Mouse (Mus musculus): ENCODE results near the gene Fdxacb1.

Fdxacb1 gene

GRCm38 (mm10) chr9:50803055-50803671 is 35.1 kb downstream of the Fdxacb1 start:
- in situ Hi-C loops (cut with MboI, MseI): loop anchor here in 1 of 2 experiments (10.0 kb wide), 1 partner anchor 352 kb away; no protein-coding TSS in a partner anchor

GRCm38 (mm10) chr9:50808471-50808870 is 40.4 kb downstream of the Fdxacb1 start:
- in situ Hi-C loops (cut with MboI, MseI): loop anchor here in 1 of 2 experiments (10.0 kb wide), 1 partner anchor 346 kb away; no protein-coding TSS in a partner anchor

GRCm38 (mm10) chr9:50809146-50809545 is 41.1 kb downstream of the Fdxacb1 start:
- in situ Hi-C loops (cut with MboI, MseI): loop anchor here in 1 of 2 experiments (10.0 kb wide), 1 partner anchor 346 kb away; no protein-coding TSS in a partner anchor

DNA sequence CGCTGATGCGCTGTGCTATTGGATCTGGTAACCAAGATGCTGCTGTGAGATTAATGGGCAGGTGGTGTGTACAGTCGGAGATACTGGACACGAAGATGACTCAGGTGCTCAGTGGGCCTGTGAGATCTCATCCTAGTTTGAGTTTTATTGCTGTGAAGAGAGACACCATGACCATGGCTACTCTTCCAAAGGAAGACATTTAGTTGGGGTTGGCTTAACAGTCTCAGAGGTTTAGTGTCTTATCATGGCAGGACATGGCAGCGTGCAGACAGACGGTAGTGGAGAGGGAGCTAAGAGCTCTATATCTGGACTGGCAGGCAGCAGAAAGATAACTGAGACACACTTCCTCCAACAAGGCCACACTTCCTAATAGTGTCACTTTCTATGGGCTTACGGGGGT is 43.2 kb downstream of the Fdxacb1 start:
- in situ Hi-C loops (cut with MboI, MseI): no loop called here

DNA sequence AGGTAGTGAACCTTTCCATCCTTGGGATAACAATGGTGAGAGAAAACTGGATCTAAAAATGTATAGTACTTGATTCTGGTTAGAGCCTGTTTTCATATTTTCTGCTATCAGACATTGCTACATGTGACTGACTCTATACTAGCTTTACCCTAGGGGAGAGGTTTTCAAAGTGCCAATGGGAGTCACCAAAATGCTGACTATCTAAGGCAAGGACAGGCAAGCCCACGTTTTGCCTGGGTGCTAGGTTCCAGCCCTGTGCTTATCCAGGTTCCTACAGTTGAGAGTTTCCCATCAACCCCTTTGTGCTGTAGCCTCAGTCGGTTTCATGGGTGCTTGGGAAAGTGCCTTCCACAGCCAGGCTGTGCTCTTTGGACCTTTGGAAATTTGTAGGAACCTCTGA is 43.7 kb downstream of the Fdxacb1 start:
- in situ Hi-C loops (cut with MboI, MseI): no loop called here

- in situ Hi-C loops (cut with MboI, MseI): no loop called here
These were observed 45.8 kb downstream of the Fdxacb1 start for GRCm38 (mm10) chr9:50813796-50814195.

DNA sequence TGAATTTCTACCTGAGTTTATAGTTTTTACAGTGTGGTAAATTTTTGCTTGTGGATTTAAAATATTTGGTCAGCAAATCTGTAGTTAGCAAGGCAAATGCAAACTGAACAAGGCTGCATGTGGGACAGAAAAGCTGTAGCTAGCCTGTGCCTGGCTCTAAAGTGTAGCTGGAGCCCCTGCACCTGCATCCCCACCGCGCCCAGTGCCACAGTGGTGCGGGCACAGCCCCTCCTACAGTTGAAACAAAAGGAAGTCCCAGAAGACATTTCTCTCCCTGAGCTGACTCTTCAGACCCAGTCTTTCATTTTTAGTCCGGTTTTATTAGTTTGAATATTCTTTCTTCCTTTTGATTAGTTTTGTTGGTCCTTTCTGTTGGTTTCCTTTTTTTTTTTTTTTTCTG is 47.6 kb downstream of the Fdxacb1 start:
- in situ Hi-C loops (cut with MboI, MseI): no loop called here

DNA sequence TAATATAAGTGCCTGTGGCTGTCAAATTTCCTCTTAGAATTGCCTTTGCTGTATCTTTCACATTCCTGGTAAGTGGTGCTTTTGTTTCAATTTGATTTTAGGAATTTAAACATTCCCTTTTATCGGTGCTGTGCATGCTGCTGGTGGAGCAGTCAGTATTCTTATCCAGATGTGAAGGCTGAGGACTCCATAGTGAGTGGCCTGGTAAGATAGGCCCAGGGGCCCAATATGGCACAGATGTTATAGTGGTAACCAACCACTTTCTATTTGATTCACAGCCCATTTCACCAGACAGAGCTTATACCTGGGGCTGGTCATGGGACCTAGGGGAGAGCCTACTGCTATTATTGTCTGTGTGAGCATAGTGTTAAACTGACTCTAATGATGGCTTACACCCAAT is 48.5 kb downstream of the Fdxacb1 start:
- in situ Hi-C loops (cut with MboI, MseI): no loop called here

DNA sequence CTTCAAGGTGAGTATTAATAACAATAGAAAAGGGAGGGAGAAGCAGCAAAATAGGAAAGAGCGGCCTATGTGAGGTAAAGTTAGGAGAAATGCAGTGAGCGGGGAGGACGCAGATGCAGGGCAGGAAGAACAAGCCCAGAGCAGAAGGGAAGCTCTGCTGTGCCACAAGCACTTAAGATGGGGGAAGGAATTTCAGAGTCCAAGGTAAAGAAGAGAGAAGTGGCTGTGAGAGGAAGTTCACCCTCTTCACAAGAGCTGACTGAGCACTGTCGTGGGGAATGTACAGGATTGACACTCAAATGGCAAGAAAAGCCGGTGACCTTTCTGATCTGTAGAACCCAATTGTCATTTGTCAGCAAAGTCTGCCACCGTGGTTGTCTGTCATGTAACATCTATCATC is 50.0 kb downstream of the Fdxacb1 start:
- in situ Hi-C loops (cut with MboI, MseI): no loop called here

- in situ Hi-C loops (cut with MboI, MseI): no loop called here
These were observed 51.7 kb downstream of the Fdxacb1 start for GRCm38 (mm10) chr9:50819716-50820115.

DNA sequence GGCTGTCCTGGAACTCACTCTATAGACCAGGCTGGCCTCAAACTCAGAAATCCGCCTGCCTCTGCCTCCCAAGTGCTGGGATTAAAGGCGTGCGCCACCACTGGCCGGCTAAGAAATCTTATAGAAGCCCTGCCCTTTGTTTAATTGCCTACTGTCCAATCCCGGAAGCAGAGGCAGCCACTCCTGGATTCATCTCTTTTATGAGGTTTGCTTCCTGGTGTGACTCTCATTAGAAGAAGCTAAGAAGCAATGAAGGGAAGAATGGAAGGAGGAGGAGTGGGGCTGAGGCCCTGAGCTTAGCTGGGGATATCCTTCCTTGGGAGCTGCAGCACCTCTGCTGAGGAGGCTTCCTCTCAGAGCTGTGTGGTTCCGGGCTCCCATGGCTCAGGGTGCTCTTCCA is 53.6 kb downstream of the Fdxacb1 start:
- in situ Hi-C loops (cut with MboI, MseI): no loop called here

GRCm38 (mm10) chr9:50822216-50822615 is 54.2 kb downstream of the Fdxacb1 start:
- in situ Hi-C loops (cut with MboI, MseI): no loop called here
